Mouse (Mus musculus) midbrain, embryonic 10.5 days (tissue): Measurements from ENCODE around the gene Cngb1. TPM values are rescaled to one million over a fixed set of nuclear protein-coding genes. Genes with fewer than 3 reads are reported as not detected.

Experiments
- DNase-seq: peaks from one replicate; pipeline ENCODE4 v3.0.0-alpha.2; 2017; ENCODE audit warnings: low spot score
- H3K27ac ChIP-seq: fragments of 300-500 bp; sonication (generic); replicated peaks from 2 replicates; pipeline ENCODE4 v1.5.1; 2016; ENCODE audit warnings: mild to moderate bottlenecking
- H3K27me3 ChIP-seq: fragments of 300-500 bp; sonication (generic); 2 replicates; pipeline ENCODE4 v1.6.1; 2016; ENCODE audit warnings: low read depth, mild to moderate bottlenecking; ENCODE audit not compliant: poor library complexity, severe bottlenecking
- H3K36me3 ChIP-seq: fragments of 300-500 bp; sonication (generic); 2 replicates; pipeline ENCODE4 v1.6.1; 2016; ENCODE audit warnings: mild to moderate bottlenecking, moderate library complexity
- H3K4me1 ChIP-seq: fragments of 300-500 bp; sonication (generic); 2 replicates; pipeline ENCODE4 v1.6.1; 2016
- H3K4me3 ChIP-seq: fragments of 300-500 bp; sonication (generic); 2 replicates; pipeline ENCODE4 v1.5.1; 2016; ENCODE audit warnings: mild to moderate bottlenecking, moderate library complexity
- H3K9me3 ChIP-seq: fragments of 300-500 bp; sonication (generic); replicated peaks from 2 replicates; pipeline ENCODE4 v1.6.1; 2016; ENCODE audit warnings: mild to moderate bottlenecking
- WGBS: fragments of 180-500 bp; shearing (Covaris S2); methylation state at CpG from one replicate; pipeline ENCODE4 v1.1.7; 2016; 5-methylcytosine and 5-hydroxymethylcytosine counted together
- polyA plus RNA-seq: library from polyadenylated mRNA; unstranded; fragments of >200 nt; fragmentation: Nextera tagmentation; extraction: Ambion mirVana; gene quantifications from 2 replicates; pipeline ENCODE4 v1.2.1, GENCODE M21; 2016

Gene Cngb1
- polyA plus RNA-seq, 1 experiment from 2014 or later = not detected

GRCm38 (mm10) chr8:95314707-95315106 lies 8.3 kb upstream of the Cngb1 start:
- 84% methylated on average over 2 of the region's 2 CpGs for WGBS
- H3K27ac ChIP-seq = no peak overlapping the region
- H3K9me3 ChIP-seq = no peaks in the 10 kb centered on the region
- no peak overlapping the region for H3K4me3 ChIP-seq
- no peaks in the 10 kb centered on the region for H3K36me3 ChIP-seq
- peaks cover 16% of the 10 kb centered on the region for H3K4me1 ChIP-seq
- peaks cover 17% of the 10 kb centered on the region for H3K27me3 ChIP-seq
- DNase-seq = no peak

DNA sequence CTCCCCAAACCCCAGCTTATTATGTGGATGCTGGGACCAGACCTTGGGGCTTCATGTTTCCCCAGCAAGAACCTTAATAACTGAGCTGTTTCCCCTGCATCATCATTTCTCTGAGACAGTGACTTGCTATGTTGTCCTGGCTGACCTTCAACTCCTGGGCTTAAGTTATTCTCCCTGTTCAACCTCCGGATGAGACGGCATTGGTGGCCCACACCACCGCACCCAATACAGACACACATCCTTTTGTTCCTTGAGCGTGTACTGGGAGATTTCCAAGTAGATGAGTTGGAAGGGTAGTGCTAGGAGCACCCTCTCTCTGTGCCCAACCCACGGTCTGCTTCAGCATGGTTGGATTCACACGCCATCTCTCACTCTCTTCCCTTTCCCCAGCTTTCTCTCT lies 7.5 kb upstream of the Cngb1 start:
- peaks cover 15% of the 10 kb centered on the region for H3K4me1 ChIP-seq
- H3K9me3 ChIP-seq = no peaks in the 10 kb centered on the region
- H3K36me3 ChIP-seq = no peaks in the 10 kb centered on the region
- H3K27me3 ChIP-seq = peaks cover 9% of the 10 kb centered on the region; the same call in 1 of the 2 replicates
- DNase-seq = no peak
- no peak overlapping the region for H3K27ac ChIP-seq
- 83% methylated on average over 6 of the region's 6 CpGs for WGBS
- H3K4me3 ChIP-seq = no peak overlapping the region

- Histone ChIP-seq H3K9me3 (no peaks in the 10 kb centered on the region), H3K4me3 (no peak overlapping the region), H3K36me3 (no peaks in the 10 kb centered on the region), H3K27me3 (no peaks in the 10 kb centered on the region), H3K4me1 (peaks cover 15% of the 10 kb centered on the region), H3K27ac (no peak overlapping the region)
- 70% methylated on average over 18 of the region's 18 CpGs for WGBS
- no peak for DNase-seq
Observed at GRCm38 (mm10) chr8:95312836-95313235, 6.5 kb upstream of the Cngb1 start.

DNA sequence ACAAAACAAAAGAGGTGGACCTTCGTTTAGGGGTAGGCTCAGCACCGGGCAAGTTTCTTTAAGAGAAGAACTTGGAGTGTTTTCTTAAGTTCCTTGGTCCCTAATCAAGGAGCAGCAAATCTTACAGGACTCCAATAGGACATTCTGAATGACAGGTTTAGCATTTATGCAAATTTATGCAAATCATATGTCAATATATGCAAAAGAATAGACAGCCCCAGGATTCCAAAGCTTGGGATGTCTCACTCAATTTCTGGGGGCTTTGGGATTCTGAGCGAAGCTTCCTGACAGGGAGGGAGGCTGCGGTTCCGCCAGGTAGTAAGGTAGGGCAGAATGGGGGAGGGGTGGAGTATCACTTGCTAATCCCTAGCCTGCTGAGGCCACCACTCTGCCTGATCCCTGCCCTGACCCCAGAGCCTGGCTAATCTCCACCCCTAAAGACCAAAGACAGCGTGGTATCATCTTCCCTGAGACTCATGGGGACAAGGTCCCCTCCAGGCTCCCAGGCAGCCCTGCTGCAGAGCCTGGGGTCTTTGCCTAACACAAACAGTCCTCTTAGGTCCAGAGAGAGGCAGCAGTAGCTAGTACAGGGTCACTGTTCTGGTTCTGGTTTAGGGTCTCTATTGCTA lies 4.1 kb upstream of the Cngb1 start, which contains the start of gene Tepp:
Gene Tepp, plus strand, starts transcription at position 225 of the 629 bp plus-strand sequence.
- Histone ChIP-seq H3K27me3 (no peaks in the 10 kb centered on the region), H3K9me3 (no peaks in the 10 kb centered on the region), H3K27ac (peak within 1 kb of the TSS; percentile 29), H3K4me1 (peaks cover 15% of the 10 kb centered on the region), H3K36me3 (no peaks in the 10 kb centered on the region), H3K4me3 (no peak within 1 kb of the TSS)
- 20% methylated on average over 6 of the region's 6 CpGs for WGBS
- DNase-seq = no peak

- H3K9me3 ChIP-seq = no peaks in the 10 kb centered on the region
- no peak overlapping the region for H3K4me3 ChIP-seq
- H3K36me3 ChIP-seq = no peaks in the 10 kb centered on the region
- no peak overlapping the region for H3K27ac ChIP-seq
- whole genome bisulfite sequencing = 73% methylated on average over 4 of the region's 4 CpGs
- H3K27me3 ChIP-seq = no peaks in the 10 kb centered on the region
- no peak for DNase-seq
- H3K4me1 ChIP-seq = peaks cover 5% of the 10 kb centered on the region
Observed at GRCm38 (mm10) chr8:95305526-95305925, 859 bp downstream of the Cngb1 start.

GRCm38 (mm10) chr8:95302410-95302809 lies 4.0 kb downstream of the Cngb1 start:
- WGBS = 26% methylated on average over 5 of the region's 5 CpGs
- Histone ChIP-seq H3K27me3 (no peaks in the 10 kb centered on the region), H3K36me3 (no peaks in the 10 kb centered on the region), H3K4me3 (no peak overlapping the region), H3K4me1 (peaks cover 3% of the 10 kb centered on the region; the same call in 1 of the 2 replicates), H3K9me3 (no peaks in the 10 kb centered on the region), H3K27ac (no peak overlapping the region)
- DNase-seq = no peak

DNA sequence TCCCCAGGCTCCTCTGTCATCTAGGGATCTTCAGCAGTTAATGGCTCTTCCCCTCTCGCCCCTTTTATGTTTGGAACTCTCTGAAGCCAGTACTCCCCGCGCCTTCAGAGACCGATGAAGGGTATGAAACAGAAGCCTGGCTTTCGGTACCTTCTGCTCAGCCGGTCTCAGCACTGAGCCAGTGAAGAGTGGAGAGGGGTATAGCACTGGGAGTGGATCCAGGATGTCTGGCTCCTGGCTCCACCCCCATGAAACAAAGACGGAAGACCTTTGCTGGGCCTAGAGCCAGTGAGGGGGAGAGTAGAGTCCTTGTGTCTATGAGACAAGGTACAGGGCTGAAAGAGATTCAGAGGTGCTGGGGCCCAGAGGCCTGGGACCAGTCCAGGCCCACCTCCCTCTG lies 12.5 kb downstream of the Cngb1 start:
- H3K4me1 ChIP-seq = peaks cover 5% of the 10 kb centered on the region; the same call in 1 of the 2 replicates
- no peak overlapping the region for H3K27ac ChIP-seq
- DNase-seq = no peak
- H3K27me3 ChIP-seq = no peaks in the 10 kb centered on the region
- H3K4me3 ChIP-seq = no peak overlapping the region
- no peaks in the 10 kb centered on the region for H3K9me3 ChIP-seq
- no peaks in the 10 kb centered on the region for H3K36me3 ChIP-seq
- WGBS = 71% methylated on average over 7 of the region's 7 CpGs

DNA sequence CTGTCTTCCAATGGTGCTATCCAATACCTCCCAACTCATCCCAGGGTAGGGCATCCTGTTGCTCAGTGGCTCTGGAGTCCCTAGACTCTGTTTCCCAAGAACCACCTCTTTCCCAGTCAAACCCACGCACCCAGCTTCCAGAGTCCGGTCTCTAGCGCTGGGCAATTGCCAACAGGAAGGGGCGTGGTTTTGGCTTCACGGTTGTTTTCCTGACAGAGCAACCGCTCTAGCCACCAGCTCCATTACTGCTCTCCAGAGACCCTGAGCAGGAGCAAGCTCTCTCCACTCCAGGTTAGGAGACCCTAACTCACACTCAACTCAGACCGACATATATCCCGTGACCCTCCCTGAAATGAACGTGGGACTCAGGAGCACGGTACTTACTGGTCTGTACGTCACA lies 13.2 kb downstream of the Cngb1 start:
- no peak overlapping the region for H3K27ac ChIP-seq
- 82% methylated on average over 11 of the region's 11 CpGs for WGBS
- no peak overlapping the region for H3K4me3 ChIP-seq
- no peak for DNase-seq
- no peaks in the 10 kb centered on the region for H3K36me3 ChIP-seq
- no peaks in the 10 kb centered on the region for H3K9me3 ChIP-seq
- peaks cover 5% of the 10 kb centered on the region; the same call in 1 of the 2 replicates for H3K4me1 ChIP-seq
- H3K27me3 ChIP-seq = no peaks in the 10 kb centered on the region

DNA sequence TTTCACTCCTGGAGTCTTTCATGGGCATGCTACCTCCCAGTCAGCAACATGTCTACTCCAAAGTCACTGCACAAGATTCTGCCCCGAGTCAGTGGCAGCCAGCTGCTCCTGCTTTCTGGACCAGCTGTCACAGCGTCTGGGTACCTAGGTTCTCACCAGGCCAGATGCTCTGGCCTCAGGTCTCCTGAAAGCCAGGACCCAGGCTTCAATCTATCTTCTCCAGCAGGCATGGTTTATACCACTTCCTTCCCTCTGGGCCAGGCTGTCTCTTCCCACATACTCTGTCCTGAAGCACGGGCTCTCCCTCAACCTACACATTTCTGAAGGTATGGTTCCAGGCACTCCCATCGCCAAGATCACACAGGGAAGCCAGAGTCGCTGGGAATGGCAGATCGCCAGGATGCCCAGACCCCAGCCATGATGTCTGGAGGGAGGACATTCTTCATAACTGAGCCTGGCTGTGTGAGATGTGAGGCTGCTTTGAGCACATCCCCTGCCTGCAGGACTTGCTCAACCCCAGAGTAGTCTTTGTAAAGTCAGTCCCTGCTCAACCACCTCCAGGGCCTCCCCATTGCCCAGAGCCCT lies 17.2 kb downstream of the Cngb1 start:
- WGBS = 84% methylated on average over 6 of the region's 6 CpGs
- no peak for DNase-seq
- H3K9me3 ChIP-seq = no peaks in the 10 kb centered on the region
- no peaks in the 10 kb centered on the region for H3K36me3 ChIP-seq
- no peaks in the 10 kb centered on the region for H3K27me3 ChIP-seq
- no peaks in the 10 kb centered on the region for H3K4me1 ChIP-seq
- no peak overlapping the region for H3K27ac ChIP-seq
- no peak overlapping the region for H3K4me3 ChIP-seq

GRCm38 (mm10) chr8:95281493-95281892 lies 24.9 kb downstream of the Cngb1 start:
- no peak overlapping the region for H3K4me3 ChIP-seq
- no peak overlapping the region for H3K27ac ChIP-seq
- 68% methylated on average over 5 of the region's 5 CpGs for WGBS
- H3K9me3 ChIP-seq = no peaks in the 10 kb centered on the region
- no peaks in the 10 kb centered on the region for H3K4me1 ChIP-seq
- H3K27me3 ChIP-seq = no peaks in the 10 kb centered on the region
- no peak for DNase-seq
- H3K36me3 ChIP-seq = no peaks in the 10 kb centered on the region

DNA sequence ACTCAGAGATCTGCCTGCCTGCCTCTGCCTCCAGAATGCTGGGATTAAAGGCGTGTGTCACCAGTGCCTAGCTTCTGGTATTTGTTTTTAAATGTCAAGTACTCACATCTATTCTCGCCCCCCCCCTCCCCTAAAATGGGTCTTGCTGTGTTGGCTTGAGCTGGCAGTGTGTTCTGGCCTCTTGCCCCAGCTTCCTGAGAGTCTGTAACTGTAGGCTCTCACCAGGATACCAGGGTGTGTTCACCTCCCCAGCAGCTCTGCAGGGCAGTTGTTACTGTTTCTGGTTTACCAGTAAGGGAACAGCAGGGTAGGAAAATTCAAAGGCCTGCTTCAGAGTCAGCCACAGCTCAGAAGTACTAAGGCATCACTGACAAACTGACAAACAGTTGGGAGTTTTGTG lies 33.5 kb downstream of the Cngb1 start:
- 0 out of 2 replicates have a peak overlapping the region, but pooled peaks have one; percentile 23 for H3K27ac ChIP-seq
- WGBS = 39% methylated on average over 2 of the region's 2 CpGs
- H3K27me3 ChIP-seq = no peaks in the 10 kb centered on the region
- H3K4me3 ChIP-seq = no peak overlapping the region
- no peaks in the 10 kb centered on the region for H3K9me3 ChIP-seq
- no peaks in the 10 kb centered on the region for H3K36me3 ChIP-seq
- H3K4me1 ChIP-seq = peaks cover 17% of the 10 kb centered on the region
- DNase-seq = no peak

DNA sequence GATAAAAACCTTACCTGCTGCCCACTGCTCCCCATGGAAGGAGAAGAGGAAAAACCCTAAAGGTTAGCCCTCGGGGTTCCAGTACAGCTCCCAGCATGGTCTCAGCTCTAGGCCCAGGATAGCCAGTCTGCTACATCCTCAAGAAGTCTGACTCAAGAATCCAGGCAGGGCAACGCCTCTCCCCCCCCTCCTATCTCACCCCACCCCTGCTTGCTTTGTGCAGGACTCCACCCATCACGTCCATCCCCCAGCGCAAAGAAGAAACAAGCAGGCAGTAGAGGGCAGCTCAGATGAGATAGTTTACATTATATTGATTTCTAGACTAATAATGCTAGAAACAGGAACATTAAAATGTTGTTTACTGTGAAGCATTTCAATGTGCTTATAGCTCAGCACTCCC lies 34.5 kb downstream of the Cngb1 start:
- 41% methylated on average over 4 of the region's 4 CpGs for WGBS
- no peak overlapping the region for H3K27ac ChIP-seq
- H3K36me3 ChIP-seq = no peaks in the 10 kb centered on the region
- H3K9me3 ChIP-seq = no peaks in the 10 kb centered on the region
- H3K27me3 ChIP-seq = no peaks in the 10 kb centered on the region
- no peak overlapping the region for H3K4me3 ChIP-seq
- no peak for DNase-seq
- H3K4me1 ChIP-seq = peaks cover 17% of the 10 kb centered on the region

GRCm38 (mm10) chr8:95270501-95270900 lies 35.9 kb downstream of the Cngb1 start:
- Histone ChIP-seq H3K27ac (no peak overlapping the region), H3K4me1 (peaks cover 14% of the 10 kb centered on the region), H3K4me3 (no peak overlapping the region), H3K36me3 (no peaks in the 10 kb centered on the region), H3K27me3 (no peaks in the 10 kb centered on the region), H3K9me3 (no peaks in the 10 kb centered on the region)
- WGBS = 72% methylated on average over 12 of the region's 12 CpGs
- DNase-seq = peak; percentile 18
